Mouse (Mus musculus) c-Kit-negative CD71-positive TER-119-positive erythroid progenitor cells, embryonic 14.5 days (primary cell): ENCODE results near the gene Gm10750.
"Not testable (repeated sequence)": the region's sequence is repeated elsewhere in the genome, so short reads cannot be mapped to it uniquely, and the experiment has no call there.

Source experiments
- DNase-seq: peaks from one replicate; pipeline ENCODE4 v3.0.0-alpha.2; 2013; ENCODE audit warnings: low read depth, low spot score

Gm10750 gene

DNA sequence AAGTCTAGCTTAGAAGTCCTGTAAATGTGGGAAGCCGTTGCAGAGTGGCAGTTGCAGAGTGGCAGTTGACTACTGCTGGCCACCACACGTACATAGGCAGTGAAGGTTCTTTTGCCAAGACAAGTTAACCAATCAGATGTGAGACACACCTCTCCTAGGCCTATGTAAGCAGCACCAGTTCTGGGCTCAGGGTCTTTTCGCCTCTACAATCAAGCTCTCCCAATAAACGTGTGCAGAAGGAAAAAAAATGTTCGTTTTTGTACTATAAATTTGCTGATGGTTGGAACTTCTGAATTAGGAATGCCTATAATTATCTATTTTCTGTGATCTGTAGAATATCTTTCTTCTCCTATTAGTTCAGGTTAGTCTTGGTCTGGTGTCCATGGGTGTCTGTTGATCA, at the start of gene Gm10750:
Gene Gm10750 (minus strand): TSS at position 101 of the 400 bp plus-strand sequence.
- not testable (repeated sequence) for DNase-seq

DNA sequence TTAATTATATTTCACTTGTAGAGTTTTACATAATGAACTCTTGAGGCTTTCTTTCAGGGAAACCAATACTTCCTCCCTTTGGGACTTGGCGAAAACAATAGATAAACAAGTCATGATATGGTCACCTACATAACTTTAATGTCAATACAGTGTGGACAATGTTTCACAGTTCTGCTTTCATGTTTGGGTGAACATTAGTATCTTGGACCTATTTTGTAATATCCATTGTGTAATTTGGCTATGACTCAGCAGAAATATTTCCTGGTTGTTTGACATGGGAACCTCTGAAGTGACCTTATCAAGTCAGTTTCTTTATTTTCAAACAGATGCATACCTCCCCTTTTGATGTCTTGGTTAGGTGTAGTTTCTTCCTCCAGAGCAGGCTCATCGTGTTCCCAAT, 12.2 kb downstream of the Gm10750 start:
- no peak for DNase-seq

- no peak for DNase-seq
These were observed 13.9 kb downstream of the Gm10750 start, which contains the start of gene Gm1330 for GRCm38 (mm10) chr2:149003151-149003550. TSS of gene Gm1330 (minus strand) at chr2:149003251.

DNA sequence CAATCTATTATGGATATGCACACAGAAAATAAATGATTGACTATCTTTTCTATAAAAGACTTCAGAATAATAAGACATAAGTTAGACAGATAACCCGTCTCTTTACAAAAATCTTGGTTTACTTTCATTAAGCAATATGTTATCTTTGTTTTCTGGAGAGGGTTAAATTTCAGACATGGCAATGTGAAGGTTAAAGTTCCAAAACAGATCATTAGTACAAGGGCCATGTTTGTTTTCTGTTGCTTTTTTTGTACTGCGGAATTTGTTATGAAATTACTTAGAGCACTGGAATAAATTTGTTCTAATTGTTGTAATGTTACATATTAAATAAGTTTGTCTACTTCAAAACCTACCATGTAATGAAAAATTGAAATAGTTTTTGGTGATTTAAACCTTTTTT, 21.9 kb downstream of the Gm10750 start:
- no peak for DNase-seq
